Mouse (Mus musculus) cerebellum, adult 11-12 months (tissue): ENCODE results near the gene Trnt1.
A peak's percentile ranks its signal among the peaks of the same experiment; 100 is the strongest.

Source experiments
- DNase-seq: peaks from one replicate; pipeline ENCODE4 v3.0.0; 2022

Gene Trnt1

GRCm38 (mm10) chr6:106768640-106769289 is at the start of gene Trnt1:
TSS of gene Trnt1 (plus strand) at chr6:106769120.
- DNase-seq: peak; percentile 96

GRCm38 (mm10) chr6:106725642-106726041 is 43.3 kb upstream of the Trnt1 start:
- DNase-seq: no peak

GRCm38 (mm10) chr6:106726078-106726477 is 42.8 kb upstream of the Trnt1 start:
- no peak for DNase-seq

DNA sequence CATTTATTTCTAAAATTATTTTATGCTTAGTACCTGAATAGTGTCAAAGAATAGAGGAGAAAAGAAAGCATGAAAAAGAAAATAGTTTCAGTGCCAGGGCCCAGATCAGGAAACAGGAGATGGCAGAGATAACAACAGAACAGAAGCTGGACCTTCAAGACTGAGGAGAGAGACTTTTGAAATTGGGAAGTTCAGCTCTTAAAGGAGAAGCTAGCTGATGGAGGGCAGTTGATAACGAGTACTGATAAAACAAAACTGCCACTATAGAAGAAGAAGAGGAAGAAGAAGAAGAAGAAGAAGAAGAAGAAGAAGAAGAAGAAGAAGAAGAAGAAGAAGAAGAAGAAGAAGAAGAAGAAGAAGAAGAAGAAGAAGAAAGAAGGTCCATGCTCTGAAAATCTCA is 41.2 kb upstream of the Trnt1 start:
- no peak for DNase-seq

DNA sequence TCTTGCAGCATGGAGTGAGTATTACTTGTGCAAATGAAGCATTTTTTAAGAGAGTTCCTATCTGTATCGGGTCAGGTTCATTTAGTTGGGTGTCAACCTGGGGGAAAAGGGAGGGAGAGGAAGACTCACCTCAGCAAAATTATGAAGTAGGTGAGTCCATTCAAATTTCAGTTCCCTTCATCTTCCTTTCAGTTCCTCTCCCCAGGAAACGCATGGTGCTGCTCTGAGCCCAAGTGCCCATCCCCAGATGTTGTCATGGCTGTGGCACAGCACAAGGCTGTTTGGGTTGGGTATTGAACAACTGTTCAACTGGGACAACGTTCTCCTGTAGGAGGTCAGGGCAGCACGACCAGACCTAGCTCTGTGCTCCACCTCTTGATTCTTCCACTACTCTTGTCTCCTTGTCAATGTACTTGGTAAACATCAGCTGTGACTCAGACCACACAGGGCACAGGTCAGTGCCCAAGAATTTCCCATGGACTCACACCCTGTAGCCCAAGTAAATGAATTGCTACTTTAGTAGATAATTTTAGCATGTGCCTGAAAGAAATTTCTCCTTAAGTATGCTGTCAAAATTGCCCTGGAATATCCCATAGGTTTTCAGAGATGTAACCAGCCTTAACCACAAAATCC is 39.1 kb upstream of the Trnt1 start:
- no peak for DNase-seq

GRCm38 (mm10) chr6:106732563-106732962 is 36.4 kb upstream of the Trnt1 start:
- DNase-seq: no peak

DNA sequence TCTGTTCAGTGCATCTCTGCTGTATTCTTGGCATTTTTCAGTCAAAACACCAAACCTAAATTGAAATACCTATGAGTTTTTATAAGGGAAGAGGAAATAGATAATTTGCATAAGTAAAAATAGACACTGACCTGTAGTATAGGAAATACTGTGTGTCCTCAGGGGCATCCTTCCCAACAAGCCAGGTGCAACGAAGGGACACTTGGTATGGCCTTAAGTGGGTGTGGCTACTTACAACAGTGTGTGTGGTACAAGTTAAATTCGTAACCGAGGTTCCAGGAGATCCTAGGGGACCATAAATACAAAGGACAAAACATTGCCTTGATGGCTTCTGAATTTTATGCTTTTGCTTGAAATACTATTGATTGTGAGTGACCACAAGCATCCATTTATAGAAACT is 30.7 kb upstream of the Trnt1 start:
- DNase-seq: no peak

- no peak for DNase-seq
These were observed 28.6 kb upstream of the Trnt1 start for GRCm38 (mm10) chr6:106740244-106740825.

- no peak for DNase-seq
These were observed 25.2 kb upstream of the Trnt1 start for GRCm38 (mm10) chr6:106743556-106744233.

GRCm38 (mm10) chr6:106745673-106746394 is 23.1 kb upstream of the Trnt1 start:
- DNase-seq: no peak

- no peak for DNase-seq
These were observed 21.7 kb upstream of the Trnt1 start for GRCm38 (mm10) chr6:106747251-106747650.

- no peak for DNase-seq
These were observed 21.1 kb upstream of the Trnt1 start for GRCm38 (mm10) chr6:106747804-106748203.

DNA sequence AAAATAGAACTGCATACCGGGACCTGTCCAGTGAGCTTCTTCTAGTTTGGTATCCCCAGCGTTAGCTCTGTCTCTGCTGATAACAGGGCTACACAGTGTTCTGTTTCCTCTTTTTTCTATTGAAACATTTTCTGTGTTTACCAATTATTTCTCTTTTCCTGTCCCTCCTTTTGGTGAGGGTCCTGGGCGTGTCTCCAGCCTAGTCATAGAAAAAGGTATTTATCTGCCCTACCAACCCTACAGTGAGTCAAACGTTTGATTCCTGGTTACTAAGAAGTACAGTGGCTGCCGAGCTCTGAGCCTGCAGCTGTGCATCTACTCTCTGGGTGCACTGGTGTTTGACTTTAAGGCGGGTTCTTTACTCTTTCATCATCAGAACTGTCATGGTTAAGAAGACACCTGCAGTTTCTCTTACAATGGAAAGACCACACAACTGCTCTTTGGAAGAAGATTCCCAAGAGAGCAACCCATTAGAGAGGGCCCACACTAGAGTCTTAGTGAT is 20.0 kb upstream of the Trnt1 start, which contains the start of gene Il5ra:
Gene Il5ra, minus strand, starts transcription at position 151 of the 502 bp plus-strand sequence.
- no peak for DNase-seq

DNA sequence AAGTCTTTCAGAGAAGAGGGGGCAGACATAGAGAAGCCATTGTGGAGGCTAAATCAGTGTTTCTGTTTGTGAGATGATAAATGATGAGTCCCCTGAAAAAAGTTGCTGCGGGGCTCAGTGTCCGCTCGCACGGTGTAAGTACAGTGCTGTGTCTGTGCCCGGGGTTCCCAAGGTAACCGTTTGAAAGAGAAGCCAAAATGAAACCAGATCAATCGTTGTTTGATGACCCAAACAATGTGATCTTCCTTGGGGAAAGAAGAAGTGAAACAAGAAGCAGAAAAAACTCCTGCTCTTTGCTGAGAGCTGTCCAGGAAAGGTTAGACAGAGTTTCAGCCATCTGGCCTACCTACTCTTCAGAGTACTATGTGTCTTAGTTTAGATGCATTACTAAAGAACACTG is 18.6 kb upstream of the Trnt1 start:
- DNase-seq: no peak

- DNase-seq: no peak
These were observed 10.6 kb upstream of the Trnt1 start for GRCm38 (mm10) chr6:106758299-106758698.

- DNase-seq: no peak
These were observed 8.3 kb upstream of the Trnt1 start for GRCm38 (mm10) chr6:106760473-106761218.

GRCm38 (mm10) chr6:106761486-106761885 is 7.4 kb upstream of the Trnt1 start:
- DNase-seq: no peak

DNA sequence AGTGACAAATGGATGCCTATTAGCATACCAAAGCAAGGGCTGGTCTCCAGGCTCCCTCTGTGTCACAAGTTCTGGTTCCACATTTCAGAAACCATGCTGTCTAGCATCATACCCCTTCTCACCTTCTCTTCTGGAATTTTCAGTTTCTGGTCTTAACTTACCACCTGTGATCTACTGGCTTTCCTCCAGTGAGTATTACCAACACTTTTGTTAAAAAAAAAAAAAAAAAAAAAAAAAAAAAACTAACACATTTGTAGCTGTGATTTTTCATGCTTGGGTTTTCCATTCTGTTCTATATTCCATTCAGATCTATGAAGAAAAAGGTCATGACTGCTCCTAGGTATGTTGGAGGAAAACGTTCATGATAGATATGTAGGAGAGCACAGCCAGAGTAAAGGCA is 3.0 kb upstream of the Trnt1 start:
- no peak for DNase-seq

- no peak for DNase-seq
These were observed 2.1 kb upstream of the Trnt1 start for GRCm38 (mm10) chr6:106766774-106767173.

DNA sequence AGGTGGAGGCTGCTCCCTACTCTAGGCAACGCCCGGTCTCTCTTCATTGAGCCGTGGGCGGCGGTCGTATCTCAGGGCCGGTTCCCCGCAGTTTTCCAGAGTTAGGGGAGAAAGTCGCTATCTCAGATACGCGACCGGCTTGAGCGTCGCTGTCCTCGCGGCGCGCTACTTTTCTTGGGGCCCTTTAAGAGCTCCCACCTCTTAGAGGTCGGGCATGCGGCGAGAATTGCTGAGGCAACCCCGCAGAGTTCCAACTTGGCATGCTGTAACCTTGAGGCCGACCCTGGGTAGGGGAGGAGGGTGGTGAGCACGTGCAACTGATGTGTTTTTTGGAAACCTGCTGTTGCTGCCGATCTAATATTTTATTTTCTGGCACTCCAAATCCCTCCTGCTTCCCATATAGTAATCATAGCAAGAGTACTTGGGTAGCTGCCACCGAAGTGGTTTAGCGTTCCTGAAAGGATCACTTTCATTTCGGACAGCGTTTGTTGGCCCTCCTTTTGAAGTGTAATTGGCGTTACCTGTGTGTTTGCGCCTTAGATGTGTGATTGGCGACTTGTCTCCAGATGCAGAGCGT is 458 bp downstream of the Trnt1 start:
- DNase-seq: no peak

DNA sequence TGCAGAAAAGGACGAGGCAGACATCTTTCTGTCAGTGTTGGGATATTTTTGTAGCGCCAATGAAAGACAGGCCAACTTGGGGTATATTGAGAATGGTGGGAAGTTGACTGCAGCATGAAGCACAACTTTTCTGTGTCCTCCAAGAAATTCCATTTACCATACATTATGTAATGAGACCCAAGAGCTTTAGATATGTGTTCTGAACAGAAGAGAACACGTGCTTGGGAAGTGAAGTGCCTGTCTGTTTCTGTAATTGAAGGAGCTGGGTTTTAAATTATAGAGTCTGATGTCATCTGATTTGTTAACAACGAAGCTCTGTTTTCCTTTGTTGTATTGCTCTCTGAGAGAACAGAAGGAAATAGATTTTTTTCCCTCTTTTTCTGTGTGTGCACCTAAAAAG is 1.1 kb downstream of the Trnt1 start:
- DNase-seq: no peak

GRCm38 (mm10) chr6:106787138-106787537 is 18.2 kb downstream of the Trnt1 start:
- no peak for DNase-seq
